ENCODE assay signal across 31 mouse cellular contexts in the genomic region with DNA sequence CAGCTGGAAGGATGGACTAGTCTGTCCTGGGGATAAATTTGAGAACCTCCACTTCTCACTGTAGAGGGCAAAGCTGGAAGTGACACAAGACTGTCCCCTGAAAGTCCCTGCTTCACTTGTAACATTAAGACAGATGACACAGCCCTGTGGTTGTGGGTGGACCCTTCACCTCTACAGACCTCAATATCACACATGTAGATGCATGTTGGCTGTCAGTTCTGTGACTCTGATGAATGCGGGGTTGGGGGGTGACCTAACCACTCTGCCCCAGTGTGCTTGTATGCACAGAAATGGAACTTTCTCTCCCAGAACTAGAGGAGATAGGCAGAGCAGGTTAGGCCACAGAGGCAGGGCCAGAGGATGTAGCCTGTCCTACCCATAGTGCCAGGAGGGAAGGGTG. TPM values are rescaled to one million over a fixed set of nuclear protein-coding genes. Genes with fewer than 3 reads are reported as not detected.
DNase-seq lines count a peak whose midpoint lies in the region; ATAC-seq and TF ChIP-seq lines count a peak whose summit lies in the region.
"Had no signal": no experiment of that assay in that cellular context is flagged by ENCODE, and none has a peak within 500 bp of the region (broad histone marks: within the 10 kb centered on the region; RNA-seq: fewer than 3 reads in every experiment).

No protein-coding gene starts in this region.

- no peaks in the 10 kb centered on the region for H3K36me3 ChIP-seq in liver, embryonic 16.5 days (ENCODE audit: control insufficient read depth, insufficient read depth)
- H3K36me3 ChIP-seq in stomach, embryonic 16.5 days (ENCODE audit: control insufficient read depth, insufficient read depth, low read length), result no peaks in the 10 kb centered on the region
- H3K36me3 ChIP-seq: forebrain, embryonic 12.5 days; heart, embryonic 12.5 days; hindbrain, embryonic 13.5 days; kidney, embryonic 15.5 days; lung, embryonic 15.5 days had no signal

- no peak overlapping the region for H3K4me2 ChIP-seq in liver, embryonic 16.5 days (ENCODE audit: low read depth, low read length)
- no peak overlapping the region for H3K4me2 ChIP-seq in stomach, embryonic 16.5 days (ENCODE audit: low read depth, low read length)
- H3K4me2 ChIP-seq: forebrain, embryonic 12.5 days; heart, embryonic 12.5 days; hindbrain, embryonic 13.5 days; kidney, embryonic 15.5 days; lung, embryonic 15.5 days had no signal

- no peaks in the 10 kb centered on the region for H3K9me3 ChIP-seq in liver, embryonic 16.5 days (replicated peaks; ENCODE audit: control insufficient read depth, low read length)
- no peaks in the 10 kb centered on the region for H3K9me3 ChIP-seq in stomach, embryonic 16.5 days (replicated peaks; ENCODE audit: control insufficient read depth, low read length)
- H3K9me3 ChIP-seq: forebrain, embryonic 12.5 days; heart, embryonic 12.5 days; hindbrain, embryonic 13.5 days; kidney, embryonic 15.5 days; lung, embryonic 15.5 days had no signal

- no peak overlapping the region for H3K4me3 ChIP-seq in left cerebral cortex, adult 2 months
- no peak overlapping the region for H3K4me3 ChIP-seq in bone marrow, adult 2 months (replicated peaks; ENCODE audit: control insufficient read depth, low read depth, low read length)
- no peak overlapping the region for H3K4me3 ChIP-seq in liver, embryonic 16.5 days (ENCODE audit: low read depth, low read length)
- no peak overlapping the region for H3K4me3 ChIP-seq in stomach, embryonic 16.5 days (replicated peaks; ENCODE audit: low read length)
- H3K4me3 ChIP-seq: erythroblast, embryonic 14.5 days; forebrain, embryonic 12.5 days; heart, adult 2 months; heart, embryonic 12.5 days; hindbrain, embryonic 13.5 days; kidney, embryonic 15.5 days; lung, embryonic 15.5 days had no signal

- H3K9ac ChIP-seq in liver, embryonic 16.5 days (ENCODE audit: low read depth, low read length), result no peak overlapping the region
- no peak overlapping the region for H3K9ac ChIP-seq in stomach, embryonic 16.5 days (ENCODE audit: low read length)
- H3K9ac ChIP-seq: forebrain, embryonic 12.5 days; heart, embryonic 12.5 days; hindbrain, embryonic 13.5 days; kidney, embryonic 15.5 days; lung, embryonic 15.5 days had no signal

- H3K27me3 ChIP-seq in liver, embryonic 16.5 days (ENCODE audit: control insufficient read depth, insufficient read depth, low read depth, low read length), result no peaks in the 10 kb centered on the region
- no peaks in the 10 kb centered on the region for H3K27me3 ChIP-seq in stomach, embryonic 16.5 days (ENCODE audit: control insufficient read depth, insufficient read depth, low read length)
- H3K27me3 ChIP-seq: heart, embryonic 12.5 days; hindbrain, embryonic 13.5 days; kidney, embryonic 15.5 days; lung, embryonic 15.5 days had no signal

- 88% methylated on average over 1 of the region's 1 CpGs for WGBS in bone marrow, adult 2 months
- WGBS in liver, embryonic 16.5 days (ENCODE audit: insufficient replicate concordance), result 90% methylated on average over 1 of the region's 1 CpGs
- 92% methylated on average over 1 of the region's 1 CpGs for WGBS in stomach, embryonic 16.5 days

- peak overlapping the region; percentile 8; the same call in 1 of the 2 replicates for H3K27ac ChIP-seq in left cerebral cortex, adult 2 months
- peak overlapping the region; percentile 40 for H3K27ac ChIP-seq in bone marrow, adult 2 months (ENCODE audit: control insufficient read depth, insufficient read depth, low read depth, low read length, poor library complexity)
- H3K27ac ChIP-seq in liver, embryonic 16.5 days (ENCODE audit: low read length), result peak overlapping the region; percentile 48; the same call in 1 of the 2 replicates
- H3K27ac ChIP-seq in stomach, embryonic 16.5 days (ENCODE audit: low read length), result peak overlapping the region; percentile 37; the same call in 1 of the 2 replicates
- H3K27ac ChIP-seq: forebrain, embryonic 12.5 days; heart, adult 2 months; hindbrain, embryonic 13.5 days; lung, embryonic 15.5 days had no signal

- TF ChIP-seq POLR2A in bone marrow, adult 2 months (IDR thresholded peaks at IDR 0.05; ENCODE audit: borderline replicate concordance, control insufficient read depth, low read depth, low read length), result no peak

- no peak for TF ChIP-seq CTCF in left cerebral cortex, adult 2 months (IDR thresholded peaks at IDR 0.05)
- TF ChIP-seq CTCF in bone marrow, adult 2 months (IDR thresholded peaks at IDR 0.05; ENCODE audit: control insufficient read depth, insufficient read depth, low read length), result no peak

- intact Hi-C loops in left cerebral cortex, adult 2 months (cut with DNase I), result no loop called here
- intact Hi-C loops in left cerebral cortex, postnatal 36 days (cut with DNase I), result no loop called here

- peaks cover 25% of the 10 kb centered on the region for H3K4me1 ChIP-seq in bone marrow, adult 2 months (ENCODE audit: control insufficient read depth, insufficient read depth, low read length)
- H3K4me1 ChIP-seq in liver, embryonic 16.5 days (ENCODE audit: control insufficient read depth, low read depth, low read length), result peaks cover 55% of the 10 kb centered on the region
- no peaks in the 10 kb centered on the region for H3K4me1 ChIP-seq in stomach, embryonic 16.5 days (ENCODE audit: control insufficient read depth, insufficient read depth, low read length)
- H3K4me1 ChIP-seq: hindbrain, embryonic 13.5 days; lung, embryonic 15.5 days had no signal

- ATAC-seq in liver, embryonic 16.5 days (ENCODE audit: low read depth), result no peak
- no peak for ATAC-seq in stomach, embryonic 16.5 days (ENCODE audit: insufficient read depth, low FRiP score)
- ATAC-seq: CD4-positive, CD25-positive, alpha-beta regulatory T cell, adult 4 months; intestine, postnatal 0 days had no signal

- DNase-seq in left cerebral cortex, adult 2 months (ENCODE audit: extremely low spot score in 1 of 2, low spot score in 2 of 2), result no peak
- no peak for DNase-seq in left cerebral cortex, postnatal 36 days (ENCODE audit: low spot score in 2 of 2)
- DNase-seq in kidney, adult 18-20 months, result no peak
- DNase-seq in layer of hippocampus, adult 11-12 months (ENCODE audit: low spot score), result no peak
- DNase-seq: adrenal gland, postnatal 14 days; cerebellum, adult 2 months; cerebellum, postnatal 14 days; gastrocnemius, postnatal 10 days; heart, adult 2 months; heart, postnatal 4 days; layer of hippocampus, postnatal 36 days; midbrain, embryonic 14.5 days; right cerebral cortex, postnatal 25 days; spleen, adult 18-20 months had no signal

RNA-seq across cellular contexts. Expression of gene Ctsd, which starts 8.8 kb away (rescaled TPM):
- total RNA-seq in left cerebral cortex, adult 2 months (2021), result 100 to 1,000 TPM; 304 TPM
- 100 to 1,000 TPM; 297 to 348 TPM for total RNA-seq in left cerebral cortex, postnatal 36 days (2021)
- 137 and 308 TPM in 2 replicates for polyA plus RNA-seq in bone marrow, adult 2 months (2011; ENCODE audit: insufficient read depth, insufficient read length, low replicate concordance, missing spikeins)
- 408 and 415 TPM in 2 replicates for polyA plus RNA-seq in liver, embryonic 16.5 days (2015; fragmentation: Nextera tagmentation; extraction: Ambion mirVana)
- polyA plus RNA-seq in stomach, embryonic 16.5 days (2015; fragmentation: Nextera tagmentation; extraction: Ambion mirVana), result 451 and 599 TPM in 2 replicates

RNA-seq across cellular contexts. Expression of gene Gm49369, which starts 14.1 kb away (rescaled TPM):
- total RNA-seq in left cerebral cortex, adult 2 months (2021), result 1 to 10 TPM; 4.3 to 4.5 TPM
- 1 to 10 TPM in 1 of 2 experiments, not detected in 1; 4.6 TPM for total RNA-seq in left cerebral cortex, postnatal 36 days (2021)
- not detected in 2 replicates for polyA plus RNA-seq in bone marrow, adult 2 months (2011; ENCODE audit: insufficient read depth, insufficient read length, low replicate concordance, missing spikeins)
- polyA plus RNA-seq in liver, embryonic 16.5 days (2015; fragmentation: Nextera tagmentation; extraction: Ambion mirVana), result 1.4 and 1.8 TPM in 2 replicates
- 0.96 TPM in 1 of 2 replicates, not detected in the other for polyA plus RNA-seq in stomach, embryonic 16.5 days (2015; fragmentation: Nextera tagmentation; extraction: Ambion mirVana)
- total RNA-seq: layer of hippocampus, postnatal 36 days had no signal
- polyA plus RNA-seq: CD4-positive, CD25-positive, alpha-beta regulatory T cell, adult 4 months; heart, adult 2 months; heart, embryonic 12.5 days; intestine, postnatal 0 days; neural tube, embryonic 11.5 days had no signal

RNA-seq across cellular contexts. Expression of gene Ifitm10, which starts 23.1 kb away (rescaled TPM):
- 10 to 100 TPM; 31.4 to 36.1 TPM for total RNA-seq in left cerebral cortex, adult 2 months (2021)
- 10 to 100 TPM; 30.8 to 33.4 TPM for total RNA-seq in left cerebral cortex, postnatal 36 days (2021)
- 1.6 and 6.2 TPM in 2 replicates for polyA plus RNA-seq in bone marrow, adult 2 months (2011; ENCODE audit: insufficient read depth, insufficient read length, low replicate concordance, missing spikeins)
- 1.6 and 2.0 TPM in 2 replicates for polyA plus RNA-seq in liver, embryonic 16.5 days (2015; fragmentation: Nextera tagmentation; extraction: Ambion mirVana)
- polyA plus RNA-seq in stomach, embryonic 16.5 days (2015; fragmentation: Nextera tagmentation; extraction: Ambion mirVana), result 3.7 and 5.2 TPM in 2 replicates
- polyA plus RNA-seq: neural tube, embryonic 11.5 days had no signal

RNA-seq across cellular contexts. Expression of gene Syt8, which starts 38.0 kb away (rescaled TPM):
- total RNA-seq in left cerebral cortex, adult 2 months (2021), result not detected
- not detected for total RNA-seq in left cerebral cortex, postnatal 36 days (2021)
- 2.5 TPM in 1 of 2 replicates, not detected in the other for polyA plus RNA-seq in bone marrow, adult 2 months (2011; ENCODE audit: insufficient read depth, insufficient read length, low replicate concordance, missing spikeins)
- polyA plus RNA-seq in liver, embryonic 16.5 days (2015; fragmentation: Nextera tagmentation; extraction: Ambion mirVana), result 0.14 TPM in 1 of 2 replicates, not detected in the other
- 31.1 and 50.1 TPM in 2 replicates for polyA plus RNA-seq in stomach, embryonic 16.5 days (2015; fragmentation: Nextera tagmentation; extraction: Ambion mirVana)
- total RNA-seq: adrenal gland, postnatal 14 days; heart, adult 2 months; heart, postnatal 4 days; layer of hippocampus, postnatal 36 days; left cerebral cortex, postnatal 10 days; liver, adult 2 months had no signal
- polyA plus RNA-seq: CD4-positive, CD25-positive, alpha-beta regulatory T cell, adult 4 months; cerebellum, adult 2 months; cortical plate, adult 2 months; erythroblast, embryonic 14.5 days; forebrain, embryonic 12.5 days; heart, adult 2 months; heart, postnatal 0 days; hindbrain, embryonic 13.5 days; limb, embryonic 11.5 days; liver, adult 2 months; midbrain, embryonic 14.5 days; neural tube, embryonic 11.5 days had no signal

RNA-seq across cellular contexts. Expression of gene Tnni2, which starts 45.0 kb away (rescaled TPM):
- total RNA-seq in left cerebral cortex, adult 2 months (2021), result under 1 TPM in 1 of 2 experiments, not detected in 1; 0.50 TPM
- under 1 TPM in 1 of 2 experiments, not detected in 1; 0.69 TPM for total RNA-seq in left cerebral cortex, postnatal 36 days (2021)
- 19.2 and 51.8 TPM in 2 replicates for polyA plus RNA-seq in bone marrow, adult 2 months (2011; ENCODE audit: insufficient read depth, insufficient read length, low replicate concordance, missing spikeins)
- 17.8 and 41.4 TPM in 2 replicates for polyA plus RNA-seq in liver, embryonic 16.5 days (2015; fragmentation: Nextera tagmentation; extraction: Ambion mirVana)
- polyA plus RNA-seq in stomach, embryonic 16.5 days (2015; fragmentation: Nextera tagmentation; extraction: Ambion mirVana), result 20.2 and 217 TPM in 2 replicates
- total RNA-seq: layer of hippocampus, postnatal 36 days had no signal
- polyA plus RNA-seq: CD4-positive, CD25-positive, alpha-beta regulatory T cell, adult 4 months; erythroblast, embryonic 14.5 days; liver, adult 2 months; midbrain, embryonic 14.5 days had no signal
